Mouse (Mus musculus): ENCODE measurements at regions not wholly inside any gene's neighbourhood (a gene's known extent, or its start where the extent isn't known, plus 50 kb on each side); places are given as distances from the start of the nearest gene placed in this dataset.

DNA sequence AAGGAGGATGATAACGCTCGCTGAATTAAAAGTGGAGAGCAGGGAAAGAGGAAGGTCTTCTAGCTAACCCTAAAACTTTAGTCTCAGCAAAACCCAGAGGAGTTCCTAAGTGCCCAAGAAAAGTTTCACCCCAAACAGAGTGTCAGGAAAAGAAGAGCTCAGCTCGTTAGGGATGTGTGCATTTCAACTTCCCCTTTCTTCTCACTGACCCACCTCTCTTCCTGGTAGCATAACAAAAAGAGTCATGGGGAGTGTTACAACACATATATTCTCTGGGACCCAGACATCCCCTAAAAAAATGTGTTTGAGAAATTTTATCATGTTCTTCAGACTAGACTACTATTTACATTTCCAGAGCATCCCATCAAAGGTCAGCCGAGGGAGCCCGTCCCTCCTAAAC, 432.6 kb downstream of the Mctp2 start:
- DNase-seq = no peak

DNA sequence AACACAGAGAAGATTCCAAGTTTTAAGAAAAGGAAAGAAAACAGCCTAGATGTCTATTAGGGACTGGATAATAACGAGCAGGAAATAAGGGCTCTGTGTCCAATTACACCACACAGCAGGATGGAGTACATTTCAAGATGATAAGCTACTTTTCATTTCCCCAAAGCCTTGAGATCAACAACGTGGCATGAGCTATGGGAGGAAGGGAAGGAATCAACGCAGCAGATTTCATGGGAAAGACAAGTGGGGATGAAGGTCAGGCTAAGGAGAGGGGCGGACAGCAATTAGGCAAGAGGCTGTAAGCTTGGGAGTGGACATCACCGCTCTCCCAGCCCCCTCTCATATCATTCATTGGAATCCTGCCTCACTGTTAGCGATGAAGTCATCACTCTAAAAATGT, 433.5 kb downstream of the Mctp2 start:
- DNase-seq = no peak

DNA sequence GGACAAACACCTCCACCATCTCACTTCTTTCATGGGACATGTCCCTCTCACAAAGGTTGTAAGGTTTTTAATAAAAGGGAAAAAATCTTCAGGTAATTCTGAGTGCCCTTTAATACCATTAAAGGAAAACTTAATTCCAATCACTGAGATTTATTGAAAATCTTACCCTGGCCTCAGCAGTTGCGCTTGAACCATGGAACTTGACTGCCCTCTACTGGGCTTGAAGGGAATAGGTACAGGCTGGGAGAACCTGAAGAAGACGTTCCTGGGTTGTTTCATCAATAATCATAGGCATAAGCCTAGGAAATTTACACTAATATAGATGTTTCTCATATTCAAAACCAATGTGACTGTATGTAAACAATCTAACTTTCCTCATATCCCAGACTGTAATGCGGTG, 439.3 kb downstream of the Mctp2 start:
- DNase-seq = no peak

DNA sequence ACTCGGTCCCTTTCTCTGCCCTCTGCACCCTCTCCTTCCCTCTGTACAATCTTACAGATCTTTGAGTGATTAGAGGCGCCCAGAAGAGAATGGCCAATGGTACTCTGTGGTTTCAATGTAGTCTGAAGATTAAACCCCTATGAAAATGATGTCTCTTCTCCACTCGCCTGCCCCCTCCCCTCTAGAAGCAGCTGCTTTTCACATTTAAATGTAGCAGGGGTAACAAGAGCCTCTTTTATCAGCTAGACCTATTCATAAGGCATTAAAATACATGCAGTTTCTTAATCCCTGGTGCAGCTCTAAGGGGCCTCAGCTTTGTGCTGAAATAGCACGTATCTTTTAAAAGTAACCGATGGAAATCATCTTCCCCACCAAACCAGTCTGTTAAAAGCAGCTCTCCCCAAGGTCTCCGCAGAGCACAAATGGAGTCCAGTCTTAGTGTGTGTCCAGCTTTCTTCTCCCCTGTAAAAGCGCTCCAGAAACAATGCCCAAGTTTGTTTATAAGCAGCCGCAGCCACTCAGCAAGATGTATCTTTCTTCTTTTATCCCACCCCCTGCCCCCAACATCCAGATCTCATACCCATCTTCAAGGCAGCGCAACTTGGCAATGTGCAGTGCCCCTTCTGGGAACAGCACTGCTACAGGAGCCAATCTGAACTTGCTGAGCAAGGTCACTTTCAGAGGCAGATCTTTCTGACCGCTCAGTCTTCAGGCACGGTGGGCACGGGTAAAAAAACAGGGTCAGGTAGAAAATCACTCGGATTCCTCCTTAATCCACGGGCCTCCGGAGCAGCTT, 440.8 kb downstream of the Mctp2 start:
- DNase-seq = no peak

DNA sequence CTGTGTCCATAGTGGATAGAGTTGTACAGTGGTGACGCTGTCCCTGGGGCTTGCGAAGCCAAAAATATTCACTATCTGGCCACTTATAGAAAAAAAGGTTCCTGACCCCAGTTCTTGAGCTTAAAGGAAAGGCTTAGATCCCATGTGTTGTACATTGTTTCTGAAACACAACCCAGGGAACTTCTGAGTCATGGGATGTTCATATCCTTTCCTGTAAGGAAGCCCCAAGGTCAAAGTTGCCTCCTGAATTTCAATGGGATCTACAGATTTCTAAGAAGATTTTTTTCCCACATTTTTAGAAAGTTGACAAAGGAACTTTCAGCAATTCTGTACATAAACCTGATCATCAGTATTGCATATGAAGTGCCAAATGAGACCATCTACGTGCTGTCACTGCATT, 453.5 kb downstream of the Mctp2 start:
- no peak for DNase-seq

GRCm38 (mm10) chr7:71849174-71849573, 457.2 kb downstream of the Mctp2 start:
- no peak for DNase-seq

DNA sequence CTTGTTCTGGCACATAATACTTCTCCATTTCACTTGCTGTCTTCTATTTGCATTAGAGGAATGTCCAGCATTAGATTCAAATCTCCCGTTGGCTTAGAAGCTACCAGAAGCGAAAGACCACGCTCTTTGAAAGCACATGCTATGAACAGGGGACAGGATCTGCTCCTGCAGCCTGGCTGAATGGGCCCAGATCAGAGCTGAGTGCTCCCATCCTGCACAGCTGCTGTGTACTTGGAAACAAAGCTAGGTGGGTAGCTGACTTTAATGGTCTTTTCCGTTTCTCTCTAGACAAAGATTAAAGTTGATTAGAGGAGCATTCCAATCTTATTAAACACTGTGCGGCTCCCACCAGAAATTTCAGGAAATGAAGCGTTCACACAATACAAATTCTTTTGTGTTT, 468.6 kb downstream of the Mctp2 start:
- DNase-seq = no peak

DNA sequence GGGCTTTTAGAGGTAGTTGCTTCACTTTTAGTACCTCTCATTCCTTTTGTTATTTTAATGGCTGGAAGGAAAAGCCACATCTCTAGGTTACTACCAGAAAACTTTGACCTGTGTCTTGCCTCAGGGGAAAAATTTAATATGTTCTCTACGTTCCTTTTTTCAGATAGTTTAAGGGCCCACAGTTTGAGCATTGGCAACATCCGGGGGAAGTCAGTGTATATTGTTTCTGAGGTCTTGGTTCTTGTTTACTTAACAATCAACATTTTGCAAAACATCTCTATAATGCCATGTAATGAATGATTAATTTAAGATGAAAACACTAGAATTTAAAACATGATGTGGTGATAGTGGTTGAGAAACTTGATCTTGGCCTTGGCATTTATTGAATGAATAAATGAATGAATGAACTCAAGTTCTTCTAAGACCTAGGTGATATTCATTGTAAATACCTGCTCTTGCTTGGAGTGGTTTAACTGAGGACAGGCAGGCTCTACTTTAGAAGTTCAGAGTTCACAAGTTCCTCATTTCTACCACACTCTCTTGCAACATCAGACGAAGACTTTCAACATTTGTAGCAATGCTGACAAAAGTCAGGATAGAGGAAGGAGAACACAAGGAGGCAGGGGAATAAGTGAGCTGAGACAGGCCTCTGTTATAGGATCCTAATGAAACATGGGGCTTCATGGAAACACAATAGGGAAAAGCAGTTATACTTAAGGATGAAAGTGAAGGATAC, 474.4 kb downstream of the Mctp2 start:
- no peak for DNase-seq

DNA sequence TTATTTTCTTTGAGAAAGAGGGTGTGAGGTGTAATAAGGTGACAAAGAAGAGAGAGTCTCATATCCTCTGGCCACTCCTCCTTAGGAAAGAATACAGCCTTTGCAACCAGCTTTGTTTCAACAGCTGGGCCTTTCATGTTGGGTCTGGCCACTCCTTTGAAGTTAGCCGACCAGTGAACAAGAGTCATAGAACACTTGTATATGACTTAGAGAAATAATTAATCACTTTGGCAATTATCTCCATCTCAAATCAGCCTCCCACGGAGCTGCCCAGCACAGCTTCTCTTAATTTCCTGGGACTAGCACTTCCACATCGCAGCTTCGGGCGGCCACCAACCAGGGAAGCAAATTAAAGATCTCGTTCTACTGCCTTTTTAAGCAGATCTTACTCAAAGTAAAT, 476.8 kb downstream of the Mctp2 start:
- DNase-seq = no peak

DNA sequence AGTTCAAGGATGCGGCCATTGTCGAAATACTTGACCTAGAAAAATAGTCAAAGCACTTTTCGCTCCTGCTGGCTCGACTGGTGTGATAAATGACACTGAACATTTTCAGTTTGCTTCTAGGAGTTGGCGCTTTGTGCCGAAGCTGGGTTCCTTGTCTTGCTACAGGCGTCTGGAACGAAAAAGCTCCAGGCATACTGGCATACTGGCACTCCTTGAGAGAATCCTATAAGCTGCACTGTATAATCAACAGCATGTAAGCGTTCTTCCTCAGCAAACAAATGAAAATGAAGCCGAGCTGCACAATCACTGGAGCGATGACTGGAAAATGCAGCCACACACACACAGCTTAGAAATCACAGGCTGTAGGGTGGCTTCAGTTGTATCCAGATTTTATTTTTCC, 464.9 kb upstream of the Gm10295 start:
- no peak for DNase-seq

GRCm38 (mm10) chr7:71794201-71794600, 442.9 kb upstream of the Gm10295 start:
- peak; percentile 29 for DNase-seq

- no peak for DNase-seq
Measured at GRCm38 (mm10) chr7:71788401-71788800, 437.1 kb upstream of the Gm10295 start.

DNA sequence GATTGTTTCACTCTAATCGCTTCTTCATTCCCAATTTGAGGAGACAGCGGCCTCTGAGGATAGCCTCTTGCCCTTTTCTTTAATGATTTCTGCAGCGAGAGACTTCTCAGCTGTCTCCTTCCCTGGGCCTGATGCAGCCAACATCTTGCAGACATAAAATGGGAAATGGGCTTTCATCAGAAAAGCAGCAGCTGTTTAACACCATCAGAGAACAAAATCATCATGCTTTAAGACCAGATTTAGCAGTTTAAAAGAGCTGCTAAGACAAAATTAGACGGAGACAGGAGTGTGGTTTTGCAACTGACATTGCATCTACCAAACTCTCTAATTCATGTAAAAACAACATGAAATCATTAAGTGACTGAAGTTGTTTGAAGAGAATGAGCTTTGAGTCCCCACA, 431.2 kb upstream of the Gm10295 start:
- no peak for DNase-seq

GRCm38 (mm10) chr7:71749886-71750285, 398.6 kb upstream of the Gm10295 start:
- no peak for DNase-seq

DNA sequence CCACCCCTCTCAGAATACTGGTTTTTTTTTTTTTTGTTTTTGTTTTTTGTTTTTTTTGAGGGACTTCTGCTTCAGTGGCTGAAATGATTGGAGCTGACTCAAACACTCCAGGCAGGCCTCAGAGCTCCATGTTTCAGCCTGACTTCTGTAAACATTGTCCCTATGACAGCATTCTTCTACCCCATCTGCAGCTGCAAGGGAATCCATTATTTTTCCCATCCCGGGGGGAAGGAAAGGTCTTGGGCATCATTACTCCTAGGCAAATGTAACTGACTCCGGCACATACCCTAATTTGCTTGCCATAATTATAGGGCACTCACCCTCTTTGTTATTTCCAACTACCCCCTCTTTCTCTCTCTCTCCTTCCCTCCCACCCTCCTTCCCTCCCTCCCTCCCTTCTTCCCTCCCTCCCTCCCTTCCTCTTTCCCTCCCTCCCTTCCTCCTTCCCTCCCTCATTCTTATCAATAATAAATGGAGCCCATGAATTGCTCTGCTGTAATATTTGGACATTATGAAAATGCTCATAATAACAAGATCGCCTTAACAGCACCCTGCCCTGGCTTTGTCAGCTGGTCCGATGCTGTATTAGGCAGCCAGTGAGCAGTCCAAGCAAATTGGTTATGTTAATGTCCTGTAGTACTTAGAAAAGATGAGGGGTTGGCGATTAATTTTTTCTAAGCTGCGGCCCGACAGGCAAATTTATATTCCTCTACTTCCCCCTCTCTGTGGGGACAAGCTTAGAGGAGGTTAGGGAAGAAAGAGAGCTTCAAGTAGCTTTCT, 395.0 kb upstream of the Gm10295 start:
- DNase-seq = no peak

GRCm38 (mm10) chr7:71728509-71728908, 377.2 kb upstream of the Gm10295 start:
- DNase-seq = no peak

DNA sequence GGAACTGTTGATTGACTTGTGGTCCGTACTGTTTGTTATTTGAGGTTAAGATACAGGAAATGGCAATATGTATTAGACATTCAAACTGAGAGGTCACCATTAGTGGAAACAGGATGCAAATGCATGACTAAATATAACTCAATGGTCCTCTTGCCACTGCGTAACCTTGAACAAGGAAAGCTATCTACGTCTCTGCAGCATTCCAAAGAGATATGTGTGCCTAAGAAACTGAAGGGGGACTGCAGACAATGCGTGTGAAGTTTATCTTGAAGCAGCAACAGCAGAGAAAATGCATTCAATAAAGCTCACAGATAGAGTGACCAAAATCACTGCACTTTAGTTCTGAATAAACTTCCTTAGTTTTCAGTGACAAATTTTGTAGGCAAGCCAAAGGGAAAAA, 356.9 kb upstream of the Gm10295 start:
- DNase-seq = no peak

GRCm38 (mm10) chr7:71706201-71706600, 354.9 kb upstream of the Gm10295 start:
- no peak for DNase-seq

DNA sequence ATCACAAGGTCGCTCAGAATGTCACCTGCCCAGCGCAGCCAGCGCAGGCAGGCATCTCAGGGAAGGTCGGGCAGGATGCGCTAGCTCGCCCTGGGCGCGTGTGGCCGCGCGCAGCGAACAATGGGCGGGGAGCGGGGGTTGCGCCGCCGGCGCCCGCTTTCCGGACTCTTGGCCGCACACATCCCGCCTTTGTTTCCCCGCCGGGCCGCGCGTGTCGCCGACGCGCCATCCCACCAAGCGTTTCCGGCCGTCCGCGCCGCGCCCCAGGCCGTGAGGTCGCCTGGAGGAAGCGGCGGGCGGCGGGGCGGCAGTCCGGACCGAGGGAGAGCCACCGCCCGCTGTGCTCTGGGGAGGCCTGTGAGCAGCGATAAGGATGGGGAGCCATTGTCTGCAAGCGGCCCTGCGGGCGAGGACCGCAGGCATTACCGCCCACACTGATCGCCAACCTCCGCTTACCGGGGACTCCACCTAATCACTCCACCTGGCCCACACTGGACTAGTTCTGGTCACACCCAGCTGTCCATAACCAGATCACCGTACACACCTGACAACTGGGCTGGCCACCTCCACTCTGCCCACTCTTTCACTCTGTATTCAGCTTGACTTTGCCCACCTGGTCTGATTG, 354.3 kb upstream of the Gm10295 start:
- DNase-seq = peak; percentile 37

DNA sequence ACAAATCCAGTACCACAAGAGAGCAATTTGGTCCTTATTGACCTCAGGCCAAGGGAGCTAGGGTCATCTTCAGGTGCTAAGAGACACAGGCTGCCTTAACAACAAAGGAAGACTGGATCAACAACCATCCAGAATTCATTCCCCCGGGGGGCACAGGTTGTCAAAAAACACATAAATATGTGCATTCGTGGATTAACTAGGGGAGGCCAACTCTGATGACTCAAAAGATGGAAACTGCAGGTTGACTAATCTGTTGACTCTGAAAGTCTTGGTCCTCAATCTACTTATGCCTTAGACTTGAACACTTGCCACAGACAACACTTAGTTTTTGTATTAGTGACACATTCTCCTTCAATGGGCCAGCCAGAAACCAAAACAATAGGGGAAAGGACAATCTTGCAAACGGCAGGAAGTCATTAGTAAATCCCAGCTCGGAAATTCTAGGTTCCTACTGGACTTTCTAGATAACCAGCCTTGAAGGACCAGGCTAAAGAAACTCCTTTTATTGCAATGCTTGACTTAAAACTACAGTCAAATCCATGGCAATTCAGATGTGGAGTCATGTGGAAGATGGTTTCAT, 353.5 kb upstream of the Gm10295 start:
- DNase-seq = no peak

All from adrenal gland, adult 8-10 months (tissue).